Mouse (Mus musculus): ENCODE results near the gene Foxl1.

The Foxl1 gene

GRCm38 (mm10) chr8:121125311-121125876 is 2.3 kb upstream of the Foxl1 start:
- DNase-seq (ENCODE audit: low spot score), result peak; percentile 93

GRCm38 (mm10) chr8:121126191-121126590 is 1.5 kb upstream of the Foxl1 start:
- no peak for DNase-seq (ENCODE audit: low spot score)

- DNase-seq (ENCODE audit: low spot score), result no peak
These were observed 1.0 kb upstream of the Foxl1 start for GRCm38 (mm10) chr8:121126694-121127093.

GRCm38 (mm10) chr8:121127291-121127701 is 444 bp upstream of the Foxl1 start:
- DNase-seq (ENCODE audit: low spot score), result no peak

- no peak for DNase-seq (ENCODE audit: low spot score)
These were observed 958 bp downstream of the Foxl1 start for GRCm38 (mm10) chr8:121128531-121129264.

- no peak for DNase-seq (ENCODE audit: low spot score)
These were observed 1.7 kb downstream of the Foxl1 start for GRCm38 (mm10) chr8:121129265-121129940.

- DNase-seq (ENCODE audit: low spot score), result no peak
These were observed 2.8 kb downstream of the Foxl1 start for GRCm38 (mm10) chr8:121130522-121130921.

- no peak for DNase-seq (ENCODE audit: low spot score)
These were observed 5.3 kb downstream of the Foxl1 start for GRCm38 (mm10) chr8:121132961-121133513.

- peak; percentile 78 for DNase-seq (ENCODE audit: low spot score)
These were observed 6.4 kb downstream of the Foxl1 start for GRCm38 (mm10) chr8:121134102-121134501.

GRCm38 (mm10) chr8:121134512-121134911 is 6.8 kb downstream of the Foxl1 start:
- no peak for DNase-seq (ENCODE audit: low spot score)

GRCm38 (mm10) chr8:121136856-121137255 is 9.1 kb downstream of the Foxl1 start:
- no peak for DNase-seq (ENCODE audit: low spot score)

GRCm38 (mm10) chr8:121145457-121146134 is 17.9 kb downstream of the Foxl1 start:
- DNase-seq (ENCODE audit: low spot score), result peak; percentile 62

- DNase-seq (ENCODE audit: low spot score), result no peak
These were observed 20.9 kb downstream of the Foxl1 start for GRCm38 (mm10) chr8:121148573-121149083.

- DNase-seq (ENCODE audit: low spot score), result no peak
These were observed 24.7 kb downstream of the Foxl1 start for GRCm38 (mm10) chr8:121152394-121152793.

- DNase-seq (ENCODE audit: low spot score), result no peak
These were observed 29.3 kb downstream of the Foxl1 start for GRCm38 (mm10) chr8:121156990-121157491.

GRCm38 (mm10) chr8:121158812-121159211 is 31.1 kb downstream of the Foxl1 start:
- DNase-seq (ENCODE audit: low spot score), result peak; percentile 83

GRCm38 (mm10) chr8:121161437-121161836 is 33.7 kb downstream of the Foxl1 start:
- DNase-seq (ENCODE audit: low spot score), result no peak

GRCm38 (mm10) chr8:121162413-121162812 is 34.7 kb downstream of the Foxl1 start:
- no peak for DNase-seq (ENCODE audit: low spot score)

GRCm38 (mm10) chr8:121162906-121163695 is 35.4 kb downstream of the Foxl1 start:
- DNase-seq (ENCODE audit: low spot score), result peak; percentile 63

GRCm38 (mm10) chr8:121164017-121164469 is 36.3 kb downstream of the Foxl1 start:
- peak; percentile 95 for DNase-seq (ENCODE audit: low spot score)

- DNase-seq (ENCODE audit: low spot score), result no peak
These were observed 40.3 kb downstream of the Foxl1 start for GRCm38 (mm10) chr8:121168033-121168432.

Data from MN1 (cell line).